Comparison of ENCODE assay signal across 1 mouse cellular context in genomic region chr2:92983273-92983620, GRCm38 (mm10).
TF ChIP-seq lines count a peak whose summit lies in the region.

No protein-coding gene starts in this region.

TF ChIP-seq in MEL, 35 proteins besides CTCF, POLR2A, EP300 and RAD21 (continued from another document):
- no peak for TF ChIP-seq E2F4 (IDR thresholded peaks at IDR 0.05; ENCODE audit: borderline replicate concordance, low read depth, low read length)
- peak; percentile 24; the same call in 1 of the 2 replicates for TF ChIP-seq MEF2A (IDR thresholded peaks at IDR 0.05; ENCODE audit: extremely low read depth, insufficient replicate concordance, low read depth, low read length, poor library complexity, severe bottlenecking)
- no peak; the same call in 1 of the 2 replicates for TF ChIP-seq MYB (IDR thresholded peaks at IDR 0.05; ENCODE audit: low read depth, low read length)
- no peak for TF ChIP-seq ZC3H11A (IDR thresholded peaks at IDR 0.05; ENCODE audit: low read depth, low read length)
- TF ChIP-seq NRF1 (IDR thresholded peaks at IDR 0.05; ENCODE audit: insufficient read depth, low read depth, low read length, poor library complexity, severe bottlenecking) = no peak
- TF ChIP-seq USF2 (IDR thresholded peaks at IDR 0.05; ENCODE audit: borderline replicate concordance in 1 of 2, insufficient read depth in 1 of 2, low read depth in 1 of 2, low read length in 2 of 2) = 0 out of 4 replicates have a peak, but pooled peaks of 1 of the 2 experiments have one; percentile 32
- TF ChIP-seq ZNF384 (IDR thresholded peaks at IDR 0.05; ENCODE audit: low read depth, low read length) = no peak
- no peak for TF ChIP-seq SMC3 (IDR thresholded peaks at IDR 0.05; ENCODE audit: low read depth, low read length)
- peak; percentile 61; the same call in 1 of the 2 replicates for TF ChIP-seq MAX (IDR thresholded peaks at IDR 0.05; ENCODE audit: low read length)
- TF ChIP-seq POLR2AphosphoS2 (IDR thresholded peaks at IDR 0.05; ENCODE audit: low read length) = no peak
- TF ChIP-seq MAZ (IDR thresholded peaks at IDR 0.05; ENCODE audit: low read depth, low read length) = peak; percentile 88
- TF ChIP-seq USF1 (IDR thresholded peaks at IDR 0.05; ENCODE audit: low read depth, low read length) = no peak
- TF ChIP-seq KAT2A (conservative IDR thresholded peaks at IDR 0.05; ENCODE audit: low read depth, low read length) = no peak; the same call in 1 of the 2 replicates
- no peak for TF ChIP-seq ZMIZ1 (IDR thresholded peaks at IDR 0.05; ENCODE audit: low read depth, low read length)
- peak; percentile 67 for TF ChIP-seq SIN3A (IDR thresholded peaks at IDR 0.05; ENCODE audit: low read length)
- TF ChIP-seq HCFC1 (IDR thresholded peaks at IDR 0.05; ENCODE audit: low read depth, low read length) = 0 out of 2 replicates have a peak, but pooled peaks have one; percentile 34
- TF ChIP-seq MXI1 (IDR thresholded peaks at IDR 0.05; ENCODE audit: low read depth, low read length) = no peak
- 0 out of 2 replicates have a peak, but pooled peaks have one; percentile 37 for TF ChIP-seq ZKSCAN1 (IDR thresholded peaks at IDR 0.05; ENCODE audit: low read depth, low read length)
- no peak for TF ChIP-seq CHD2 (IDR thresholded peaks at IDR 0.05; ENCODE audit: low read length)
